Mouse (Mus musculus) mature B cell (primary cell): ENCODE results near the gene Zfp639.

ENCODE experiments used
- in situ Hi-C: fragments of 300-500 bp; cut with MboI; formaldehyde crosslinking; loops from 2 replicates; pipeline ENCODE4 v1.14.3; 2019

The Zfp639 gene

GRCm38 (mm10) chr3:32509496-32510374 is at the start of gene Zfp639:
Gene Zfp639 (plus strand): TSS chr3:32510259.
- in situ Hi-C loops, result loop anchor here (10.0 to 25.0 kb wide), 4 partner anchors 55 to 1303 kb away; partner anchors contain the start of gene Actl6a

GRCm38 (mm10) chr3:32467321-32467720 is 42.7 kb upstream of the Zfp639 start:
- in situ Hi-C loops, result no loop called here

- in situ Hi-C loops, result no loop called here
These were observed 41.6 kb upstream of the Zfp639 start for GRCm38 (mm10) chr3:32468411-32468810.

- in situ Hi-C loops, result no loop called here
These were observed 39.6 kb upstream of the Zfp639 start for GRCm38 (mm10) chr3:32470449-32470848.

- in situ Hi-C loops, result no loop called here
These were observed 39.0 kb upstream of the Zfp639 start for GRCm38 (mm10) chr3:32471098-32471497.

- in situ Hi-C loops, result no loop called here
These were observed 37.7 kb upstream of the Zfp639 start for GRCm38 (mm10) chr3:32472191-32472900.

- in situ Hi-C loops, result no loop called here
These were observed 36.9 kb upstream of the Zfp639 start for GRCm38 (mm10) chr3:32473184-32473583.

- in situ Hi-C loops, result no loop called here
These were observed 30.1 kb upstream of the Zfp639 start for GRCm38 (mm10) chr3:32479961-32480360.

- in situ Hi-C loops, result no loop called here
These were observed 27.0 kb upstream of the Zfp639 start for GRCm38 (mm10) chr3:32483035-32483434.

GRCm38 (mm10) chr3:32486543-32486942 is 23.5 kb upstream of the Zfp639 start:
- in situ Hi-C loops, result no loop called here

GRCm38 (mm10) chr3:32488172-32488571 is 21.9 kb upstream of the Zfp639 start:
- in situ Hi-C loops, result no loop called here

GRCm38 (mm10) chr3:32490076-32490927 is 19.8 kb upstream of the Zfp639 start:
- in situ Hi-C loops, result no loop called here

- in situ Hi-C loops, result no loop called here
These were observed 19.1 kb upstream of the Zfp639 start for GRCm38 (mm10) chr3:32490928-32491315.

GRCm38 (mm10) chr3:32492097-32493090 is 17.7 kb upstream of the Zfp639 start, which contains the start of gene Kcnmb3:
Gene Kcnmb3 (minus strand): TSS chr3:32492231.
- in situ Hi-C loops, result no loop called here

- in situ Hi-C loops, result no loop called here
These were observed 15.5 kb upstream of the Zfp639 start for GRCm38 (mm10) chr3:32494387-32495087.

- in situ Hi-C loops, result no loop called here
These were observed 14.8 kb upstream of the Zfp639 start for GRCm38 (mm10) chr3:32495088-32495770.

GRCm38 (mm10) chr3:32495856-32496710 is 14.0 kb upstream of the Zfp639 start:
- in situ Hi-C loops, result no loop called here

- in situ Hi-C loops, result no loop called here
These were observed 13.4 kb upstream of the Zfp639 start for GRCm38 (mm10) chr3:32496711-32497070.
